ENCODE assay signal across 7 mouse cellular contexts in genomic region chr13:77134931-77135620, GRCm38 (mm10). TPM values are rescaled to one million over a fixed set of nuclear protein-coding genes. Genes with fewer than 3 reads are reported as not detected.
DNase-seq lines count a peak whose midpoint lies in the region; ATAC-seq lines count a peak whose summit lies in the region.

TSS of gene Slf1 (minus strand) at chr13:77135473.
TSS of gene 2210408I21Rik (plus strand) at chr13:77135540.

- under 1% methylated on average over 65 of the region's 65 CpGs for WGBS in embryonic facial prominence, embryonic 10.5 days
- under 1% methylated on average over 65 of the region's 65 CpGs for WGBS in limb, embryonic 10.5 days
- under 1% methylated on average over 65 of the region's 65 CpGs for WGBS in midbrain, embryonic 13.5 days

- DNase-seq in adrenal gland, postnatal 10 days, result peak; percentile 93
- peak; percentile 93 for DNase-seq in embryonic facial prominence, embryonic 10.5 days (ENCODE audit: low spot score)
- peak; percentile 88 for DNase-seq in kidney, adult 11 months
- peak; percentile 93 for DNase-seq in limb, embryonic 10.5 days (ENCODE audit: low spot score)
- peak; percentile 74 for DNase-seq in spleen, adult 12 weeks (ENCODE audit: low spot score)

- no peaks in the 10 kb centered on the region for H3K9me3 ChIP-seq in embryonic facial prominence, embryonic 10.5 days
- no peaks in the 10 kb centered on the region for H3K9me3 ChIP-seq in limb, embryonic 10.5 days (replicated peaks)
- no peaks in the 10 kb centered on the region for H3K9me3 ChIP-seq in midbrain, embryonic 13.5 days

- H3K4me1 ChIP-seq in embryonic facial prominence, embryonic 10.5 days, result peaks cover 14% of the 10 kb centered on the region
- peaks cover 11% of the 10 kb centered on the region for H3K4me1 ChIP-seq in limb, embryonic 10.5 days
- peaks cover 7% of the 10 kb centered on the region for H3K4me1 ChIP-seq in midbrain, embryonic 13.5 days (replicated peaks)

- ATAC-seq in granulocyte monocyte progenitor cell, adult 5-6 weeks (replicated peaks; ENCODE audit: poor library complexity, severe bottlenecking), result peak; percentile 98
- ATAC-seq in midbrain, embryonic 13.5 days, result peak; percentile 99

- H3K4me3 ChIP-seq in embryonic facial prominence, embryonic 10.5 days, result peak within 1 kb of the TSS; percentile 94
- peak within 1 kb of the TSS; percentile 93 for H3K4me3 ChIP-seq in limb, embryonic 10.5 days
- peak within 1 kb of the TSS; percentile 98 for H3K4me3 ChIP-seq in midbrain, embryonic 13.5 days (replicated peaks)

- peaks cover 5% of the 10 kb centered on the region; the same call in 1 of the 2 replicates for H3K36me3 ChIP-seq in embryonic facial prominence, embryonic 10.5 days (replicated peaks)
- H3K36me3 ChIP-seq in limb, embryonic 10.5 days, result no peaks in the 10 kb centered on the region
- no peaks in the 10 kb centered on the region for H3K36me3 ChIP-seq in midbrain, embryonic 13.5 days

- peak within 1 kb of the TSS; percentile 94 for H3K27ac ChIP-seq in embryonic facial prominence, embryonic 10.5 days (replicated peaks)
- H3K27ac ChIP-seq in limb, embryonic 10.5 days, result peak within 1 kb of the TSS; percentile 95
- peak within 1 kb of the TSS; percentile 93 for H3K27ac ChIP-seq in midbrain, embryonic 13.5 days

- H3K27me3 ChIP-seq in embryonic facial prominence, embryonic 10.5 days (replicated peaks; ENCODE audit: low read depth, poor library complexity, severe bottlenecking), result no peaks in the 10 kb centered on the region
- no peaks in the 10 kb centered on the region for H3K27me3 ChIP-seq in limb, embryonic 10.5 days (ENCODE audit: low read depth, poor library complexity, severe bottlenecking)
- H3K27me3 ChIP-seq in midbrain, embryonic 13.5 days, result no peaks in the 10 kb centered on the region

- H3K4me2 ChIP-seq in midbrain, embryonic 13.5 days (replicated peaks), result peak within 1 kb of the TSS; percentile 68

- peak within 1 kb of the TSS; percentile 92 for H3K9ac ChIP-seq in midbrain, embryonic 13.5 days (replicated peaks)

RNA-seq across cellular contexts. Expression of gene Slf1, which starts in this region (rescaled TPM):
- total RNA-seq in adrenal gland, postnatal 10 days (2021), result 10 to 100 TPM; 12.2 to 17.6 TPM
- 50.7 and 56.3 TPM in 2 replicates for polyA plus RNA-seq in embryonic facial prominence, embryonic 10.5 days (2016; fragmentation: Nextera tagmentation; extraction: Ambion mirVana)
- 28.8 and 31.5 TPM in 2 replicates for total RNA-seq in granulocyte monocyte progenitor cell, adult 5-6 weeks (2014; fragmentation: Nextera tagmentation)
- 25.3 and 29.6 TPM in 2 replicates for total RNA-seq in granulocyte monocyte progenitor cell, adult 5-6 weeks (2017)
- polyA plus RNA-seq in limb, embryonic 10.5 days (2016; fragmentation: Nextera tagmentation; extraction: Ambion mirVana), result 41.3 and 46.7 TPM in 2 replicates
- 37.1 and 39.4 TPM in 2 replicates for polyA plus RNA-seq in midbrain, embryonic 13.5 days (2015; fragmentation: Nextera tagmentation; extraction: Ambion mirVana)

RNA-seq across cellular contexts. Expression of gene 2210408I21Rik, which starts in this region (rescaled TPM):
- 1 to 10 TPM; 7.5 to 9.8 TPM for total RNA-seq in adrenal gland, postnatal 10 days (2021)
- polyA plus RNA-seq in embryonic facial prominence, embryonic 10.5 days (2016; fragmentation: Nextera tagmentation; extraction: Ambion mirVana), result 10.3 and 11.7 TPM in 2 replicates
- total RNA-seq in granulocyte monocyte progenitor cell, adult 5-6 weeks (2014; fragmentation: Nextera tagmentation), result 6.4 and 8.9 TPM in 2 replicates
- total RNA-seq in granulocyte monocyte progenitor cell, adult 5-6 weeks (2017), result 2.5 and 2.7 TPM in 2 replicates
- polyA plus RNA-seq in limb, embryonic 10.5 days (2016; fragmentation: Nextera tagmentation; extraction: Ambion mirVana), result 8.1 and 9.4 TPM in 2 replicates
- polyA plus RNA-seq in midbrain, embryonic 13.5 days (2015; fragmentation: Nextera tagmentation; extraction: Ambion mirVana), result 9.9 and 11.7 TPM in 2 replicates

Comparison
In these comparisons a context has a peak if more than half of its experiments do, and no peak if none do; other contexts are left out.
1. Peak in every context shown above with its lines: DNase-seq, ATAC-seq, H3K4me3 ChIP-seq and H3K27ac ChIP-seq.